Mouse (Mus musculus) C2C12 (cell line): ENCODE results near the gene Exoc4. TPM values are rescaled to one million over a fixed set of nuclear protein-coding genes. Genes with fewer than 3 reads are reported as not detected.

Source experiments
- H3K27me3 ChIP-seq: one replicate; pipeline ENCODE4 v1.6.1; 2011; ENCODE audit not compliant: control insufficient read depth, insufficient read depth, insufficient read length
- H3K36me3 ChIP-seq: one replicate; pipeline ENCODE4 v1.6.1; 2011; ENCODE audit not compliant: control insufficient read depth, insufficient read depth
- H3K4me3 ChIP-seq: one replicate; pipeline ENCODE4 v1.5.1; 2011; ENCODE audit warnings: mild to moderate bottlenecking, control low read depth; ENCODE audit not compliant: poor library complexity, insufficient read depth, severe bottlenecking
- H3K79me2 ChIP-seq: one replicate; pipeline ENCODE4 v1.6.1; 2011; ENCODE audit not compliant: control insufficient read depth, insufficient read depth
- H3K79me3 ChIP-seq: one replicate; pipeline ENCODE4 v1.6.1; 2011; ENCODE audit warnings: low read depth, control low read depth
- H3ac ChIP-seq: one replicate; pipeline ENCODE3; 2011; ENCODE audit warnings: low read depth; ENCODE audit not compliant: control insufficient read depth, insufficient read length
- CEBPB ChIP-seq: IDR thresholded peaks from one replicate; pipeline ENCODE4 v1.6.1; 2011; ENCODE audit warnings: low read depth, mild to moderate bottlenecking, control low read depth, moderate library complexity
- CTCF ChIP-seq: IDR thresholded peaks from one replicate; pipeline ENCODE4 v1.5.1; 2011; ENCODE audit not compliant: control insufficient read depth, insufficient read depth, insufficient read length
- FOSL1 ChIP-seq: IDR thresholded peaks from one replicate; pipeline ENCODE4 v1.8.0; 2011; ENCODE audit warnings: mild to moderate bottlenecking, low read length; ENCODE audit not compliant: poor library complexity, insufficient read depth, severe bottlenecking
- MAX ChIP-seq: IDR thresholded peaks from one replicate; pipeline ENCODE4 v1.6.1; 2011; ENCODE audit warnings: mild to moderate bottlenecking, control low read depth
- MYOD1 ChIP-seq: IDR thresholded peaks from one replicate; pipeline ENCODE4 v1.6.1; 2011; ENCODE audit warnings: low read depth; ENCODE audit not compliant: control insufficient read depth, insufficient read length
- MYOG ChIP-seq: IDR thresholded peaks from one replicate; pipeline ENCODE4 v1.6.1; 2011; ENCODE audit not compliant: control insufficient read depth, insufficient read length; ENCODE audit errors: extremely low read depth
- USF1 ChIP-seq: IDR thresholded peaks from one replicate; pipeline ENCODE4 v1.6.1; 2011; ENCODE audit warnings: low read depth, mild to moderate bottlenecking, control low read depth, moderate library complexity
- polyA plus RNA-seq: library from polyadenylated mRNA; unstranded; fragments of >200 nt; fragmentation: generic; extraction: Trizol; gene quantifications from one replicate; pipeline ENCODE4 v1.2.1, GENCODE M21; 2012; ENCODE audit warnings: missing spikeins

The Exoc4 gene
- polyA plus RNA-seq, 1 experiment, result 20.6 TPM

DNA sequence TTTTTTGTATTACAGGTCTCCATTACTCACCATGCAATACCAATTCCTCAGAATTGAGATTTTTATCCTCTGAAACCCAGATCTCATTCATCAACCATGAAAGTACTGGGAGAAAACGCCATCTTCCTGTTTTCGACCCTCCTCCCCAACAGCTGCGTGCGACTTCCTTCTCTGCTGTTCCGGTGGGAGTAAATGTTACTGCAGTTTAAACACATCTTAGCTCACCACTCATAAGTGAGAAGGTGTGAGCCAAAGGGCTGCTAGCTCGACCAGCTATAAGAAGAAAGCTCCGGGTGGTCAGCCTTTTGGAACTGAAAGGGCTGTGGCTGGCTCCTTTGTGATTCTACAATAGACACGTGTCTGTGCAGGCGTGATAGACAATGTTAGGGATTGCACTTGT, 733.8 kb downstream of the Exoc4 start:
- Histone ChIP-seq H3K79me3 (no peaks in the 10 kb centered on the region), H3K36me3 (no peaks in the 10 kb centered on the region), H3K79me2 (no peaks in the 10 kb centered on the region), H3K27me3 (no peaks in the 10 kb centered on the region), H3ac (no peak overlapping the region), H3K4me3 (no peak overlapping the region)
- TF ChIP-seq USF1, result no peak
- TF ChIP-seq FOSL1, result no peak
- TF ChIP-seq MYOD1, result no peak
- TF ChIP-seq MYOG, result no peak
- no peak for TF ChIP-seq CTCF
- TF ChIP-seq MAX, result no peak
- TF ChIP-seq CEBPB, result no peak

DNA sequence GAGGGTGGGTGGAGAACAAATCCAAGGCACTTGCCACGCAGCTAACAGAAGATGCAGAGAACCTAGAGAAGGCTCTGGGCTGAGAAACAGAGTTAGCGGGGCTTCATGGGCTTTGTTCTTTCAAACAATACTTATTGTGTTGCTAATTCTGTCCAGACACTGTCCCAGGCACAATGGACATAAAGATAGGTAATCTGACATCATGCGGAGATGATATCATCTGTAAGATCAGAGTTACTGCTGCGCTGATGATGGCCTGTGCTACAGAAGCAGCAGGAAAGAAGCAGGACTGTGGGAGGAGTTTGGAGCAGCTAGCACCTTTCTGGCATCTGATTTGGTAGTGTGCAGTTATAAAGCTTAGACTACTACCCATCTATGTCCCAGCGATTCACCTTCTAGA, 738.2 kb downstream of the Exoc4 start:
- Histone ChIP-seq H3K36me3 (no peaks in the 10 kb centered on the region), H3K4me3 (no peak overlapping the region), H3K79me3 (no peaks in the 10 kb centered on the region), H3K79me2 (no peaks in the 10 kb centered on the region), H3ac (no peak overlapping the region), H3K27me3 (no peaks in the 10 kb centered on the region)
- TF ChIP-seq FOSL1, result no peak
- no peak for TF ChIP-seq MAX
- TF ChIP-seq MYOD1, result no peak
- no peak for TF ChIP-seq USF1
- no peak for TF ChIP-seq MYOG
- TF ChIP-seq CEBPB, result no peak
- no peak for TF ChIP-seq CTCF

DNA sequence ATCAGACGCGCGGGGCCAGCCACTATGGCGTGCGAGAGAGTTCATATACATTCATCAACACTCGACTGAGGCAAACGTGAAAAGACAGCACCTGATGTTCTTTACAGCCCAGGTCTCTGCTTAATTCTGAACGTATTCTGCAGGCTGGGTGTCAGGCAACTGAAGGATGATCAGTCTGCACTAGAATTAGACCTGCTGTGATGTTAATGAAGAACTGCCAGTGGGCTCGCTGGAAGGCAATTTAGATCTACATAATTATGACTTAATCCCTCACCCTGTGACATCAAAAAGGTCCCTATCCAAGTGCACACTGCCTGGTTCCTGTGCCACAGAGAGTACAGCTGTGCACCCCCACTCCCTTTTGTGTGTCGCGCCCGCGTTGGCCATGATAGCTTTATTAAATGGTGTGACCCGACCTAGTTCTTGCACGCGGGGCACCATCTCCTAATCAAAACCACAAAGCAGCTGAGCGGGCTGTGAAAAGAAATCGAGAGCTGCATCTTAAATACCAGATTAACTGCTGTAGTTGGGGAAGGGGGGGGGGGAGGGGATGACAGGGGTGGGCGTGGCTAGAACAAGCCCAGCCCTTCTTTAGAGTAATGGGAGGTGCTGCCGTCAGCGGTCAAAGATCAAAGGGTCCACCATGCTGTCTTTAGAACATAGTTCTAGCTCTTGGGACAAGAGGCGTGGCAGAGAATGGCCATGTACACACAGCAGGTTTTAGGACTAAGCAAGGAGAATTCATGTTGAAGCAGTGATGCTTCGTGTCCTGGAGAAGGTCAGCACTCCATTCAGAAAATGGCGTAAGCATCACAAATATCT, 743.5 kb downstream of the Exoc4 start:
- TF ChIP-seq CEBPB, result no peak
- no peak for TF ChIP-seq MYOD1
- no peak for TF ChIP-seq MYOG
- TF ChIP-seq USF1, result no peak
- no peak for TF ChIP-seq CTCF
- no peak for TF ChIP-seq FOSL1
- Histone ChIP-seq H3ac (no peak overlapping the region), H3K36me3 (no peaks in the 10 kb centered on the region), H3K4me3 (no peak overlapping the region), H3K27me3 (peaks cover 8% of the 10 kb centered on the region), H3K79me3 (no peaks in the 10 kb centered on the region), H3K79me2 (no peaks in the 10 kb centered on the region)

DNA sequence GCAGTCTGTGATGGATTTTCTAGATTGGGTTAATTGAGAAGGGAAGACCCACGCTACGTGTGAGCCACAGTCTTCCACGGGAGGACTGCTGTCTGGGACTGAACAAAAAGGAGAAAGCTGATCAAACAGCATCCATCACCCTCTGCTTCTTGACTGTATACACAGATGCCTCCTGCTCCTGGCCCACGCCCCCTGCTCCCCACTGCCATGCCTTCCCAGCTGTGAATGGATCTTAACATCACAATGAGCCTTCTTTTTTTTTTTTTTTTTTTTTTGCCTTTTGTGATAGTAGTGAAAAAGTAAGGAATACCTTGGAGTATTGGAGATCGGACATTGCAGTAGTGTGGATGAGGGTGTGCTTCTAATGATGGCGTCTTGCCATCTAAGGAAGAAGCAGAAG, 745.0 kb downstream of the Exoc4 start:
- no peak for TF ChIP-seq CTCF
- TF ChIP-seq MYOD1, result no peak
- TF ChIP-seq MYOG, result no peak
- TF ChIP-seq CEBPB, result no peak
- no peak for TF ChIP-seq USF1
- TF ChIP-seq FOSL1, result no peak
- no peak for TF ChIP-seq MAX
- Histone ChIP-seq H3K79me3 (no peaks in the 10 kb centered on the region), H3K79me2 (no peaks in the 10 kb centered on the region), H3ac (no peak overlapping the region), H3K36me3 (no peaks in the 10 kb centered on the region), H3K4me3 (no peak overlapping the region), H3K27me3 (peaks cover 8% of the 10 kb centered on the region)

DNA sequence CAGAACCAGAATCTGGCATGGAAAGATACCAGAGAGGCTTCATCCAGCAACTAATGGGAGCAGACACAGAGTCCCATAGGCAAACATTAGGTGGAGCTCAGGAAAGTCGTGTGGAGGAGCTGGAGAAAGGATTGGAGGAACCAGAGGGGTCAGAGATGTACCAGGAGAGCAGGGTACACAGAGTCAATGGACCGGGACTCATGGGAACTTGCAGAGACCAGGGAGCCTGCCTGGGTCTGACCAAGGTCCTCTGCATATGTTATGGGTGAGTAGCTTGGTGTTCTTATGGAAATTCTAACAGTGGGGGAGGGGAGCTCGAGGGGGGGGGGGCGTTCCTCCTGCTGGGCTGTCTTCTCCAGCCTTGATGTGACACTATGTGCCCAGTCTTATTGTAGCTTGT, 749.7 kb downstream of the Exoc4 start:
- no peaks in the 10 kb centered on the region for H3K36me3 ChIP-seq
- no peak overlapping the region for H3K4me3 ChIP-seq
- no peaks in the 10 kb centered on the region for H3K79me3 ChIP-seq
- no peak overlapping the region for H3ac ChIP-seq
- TF ChIP-seq MYOG (no peak), CTCF (no peak), MAX (no peak), MYOD1 (no peak), CEBPB (no peak), USF1 (no peak), FOSL1 (no peak)
- H3K27me3 ChIP-seq, result peaks cover 10% of the 10 kb centered on the region
- no peaks in the 10 kb centered on the region for H3K79me2 ChIP-seq

DNA sequence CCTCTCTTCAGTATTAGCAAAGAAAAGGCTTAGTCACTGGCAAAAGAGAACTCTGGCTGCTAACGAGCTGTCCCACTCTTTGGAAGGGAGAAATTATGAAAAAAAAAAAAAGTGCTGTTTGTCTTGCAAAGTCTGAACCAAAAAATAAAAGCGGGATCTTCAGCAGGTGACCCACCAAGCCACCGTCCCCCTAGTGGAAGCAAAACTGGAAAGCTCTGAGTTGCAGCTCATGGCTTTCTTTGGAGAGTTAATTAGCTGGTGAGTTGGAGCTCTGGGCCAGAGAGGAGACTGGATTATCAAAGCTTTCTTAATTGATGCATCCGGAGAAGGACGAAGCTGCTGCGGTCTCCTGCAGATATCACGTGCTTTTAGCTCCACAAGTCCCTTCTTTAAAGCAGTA, 750.6 kb downstream of the Exoc4 start:
- no peaks in the 10 kb centered on the region for H3K79me2 ChIP-seq
- H3K79me3 ChIP-seq, result no peaks in the 10 kb centered on the region
- H3ac ChIP-seq, result no peak overlapping the region
- H3K4me3 ChIP-seq, result no peak overlapping the region
- H3K36me3 ChIP-seq, result no peaks in the 10 kb centered on the region
- TF ChIP-seq MYOG, result no peak
- peaks cover 6% of the 10 kb centered on the region for H3K27me3 ChIP-seq
